Mouse (Mus musculus): ENCODE results near the gene Aldh8a1. TPM values are rescaled to one million over a fixed set of nuclear protein-coding genes. Genes with fewer than 3 reads are reported as not detected.

Aldh8a1 gene
- not detected for total RNA-seq (2021)

DNA sequence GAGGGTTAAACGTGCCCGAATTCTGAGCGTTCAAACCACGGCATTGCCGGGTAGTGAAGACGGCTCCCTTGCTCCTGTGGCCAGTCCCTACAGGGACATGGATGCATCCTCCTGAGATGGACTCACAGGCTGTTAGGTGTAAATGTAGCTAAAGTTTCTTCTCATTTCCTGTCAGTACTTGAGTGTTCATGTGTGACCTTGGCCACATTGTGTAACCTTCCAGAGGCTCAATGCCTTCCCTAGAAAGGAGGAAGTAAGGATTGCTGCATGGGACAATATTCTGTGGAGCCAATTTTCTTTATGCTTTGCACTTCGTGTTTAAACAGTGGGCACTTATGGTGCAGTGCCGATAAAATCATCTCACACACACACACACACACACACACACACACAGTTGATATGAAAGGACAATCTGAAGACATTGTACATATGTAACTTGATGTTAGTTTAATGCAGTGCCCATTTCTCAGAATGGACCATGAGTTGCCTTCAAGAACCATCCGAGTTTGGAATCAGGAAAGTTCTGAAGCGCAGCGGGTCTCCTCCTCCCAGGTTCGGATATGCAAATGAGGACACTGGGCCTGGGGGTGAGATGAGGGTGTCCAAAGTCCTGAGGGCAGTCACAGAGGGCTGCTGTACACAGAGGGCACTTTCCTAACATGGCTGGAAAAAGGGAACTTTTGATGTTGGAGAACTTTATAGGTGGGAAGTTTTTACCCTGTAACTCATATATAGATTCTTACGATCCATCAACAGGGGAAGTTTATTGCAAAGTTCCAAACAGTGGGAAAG lies at the start of gene Aldh8a1:
Aldh8a1 (plus strand) TSS at position 610 of the 792 bp plus-strand sequence.
- DNase-seq (ENCODE audit: extremely low spot score in 1 of 2, low spot score in 2 of 2): no peak
- intact Hi-C loops (cut with DNase I): no loop called here

DNA sequence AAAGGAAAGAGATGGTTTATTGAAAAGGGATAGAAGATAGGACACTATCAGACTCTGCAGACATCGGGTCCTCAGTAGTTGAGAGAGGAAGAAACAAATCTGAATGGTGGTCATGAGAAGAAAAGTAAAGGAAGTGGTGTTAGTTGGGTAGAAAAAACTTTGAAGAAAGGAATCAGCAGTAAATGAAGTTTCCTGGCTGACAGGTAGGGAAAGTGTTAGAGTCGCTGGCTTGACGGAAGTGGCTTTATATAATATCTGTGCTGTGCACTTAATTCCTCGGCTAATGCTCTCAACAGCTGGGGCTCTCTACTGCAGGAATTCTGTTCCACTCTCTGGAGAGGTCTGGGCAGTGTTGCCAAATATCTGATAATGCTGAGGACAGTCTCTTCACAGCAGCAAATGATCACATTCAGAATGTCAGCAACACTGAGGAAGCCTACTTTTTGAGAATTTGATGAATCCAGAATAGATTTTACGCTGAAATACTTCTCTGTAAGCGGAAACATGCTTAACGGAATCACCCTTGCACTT lies 49.4 kb upstream of the Aldh8a1 start:
- DNase-seq (ENCODE audit: extremely low spot score in 1 of 2, low spot score in 2 of 2): no peak
- intact Hi-C loops (cut with DNase I): no loop called here

DNA sequence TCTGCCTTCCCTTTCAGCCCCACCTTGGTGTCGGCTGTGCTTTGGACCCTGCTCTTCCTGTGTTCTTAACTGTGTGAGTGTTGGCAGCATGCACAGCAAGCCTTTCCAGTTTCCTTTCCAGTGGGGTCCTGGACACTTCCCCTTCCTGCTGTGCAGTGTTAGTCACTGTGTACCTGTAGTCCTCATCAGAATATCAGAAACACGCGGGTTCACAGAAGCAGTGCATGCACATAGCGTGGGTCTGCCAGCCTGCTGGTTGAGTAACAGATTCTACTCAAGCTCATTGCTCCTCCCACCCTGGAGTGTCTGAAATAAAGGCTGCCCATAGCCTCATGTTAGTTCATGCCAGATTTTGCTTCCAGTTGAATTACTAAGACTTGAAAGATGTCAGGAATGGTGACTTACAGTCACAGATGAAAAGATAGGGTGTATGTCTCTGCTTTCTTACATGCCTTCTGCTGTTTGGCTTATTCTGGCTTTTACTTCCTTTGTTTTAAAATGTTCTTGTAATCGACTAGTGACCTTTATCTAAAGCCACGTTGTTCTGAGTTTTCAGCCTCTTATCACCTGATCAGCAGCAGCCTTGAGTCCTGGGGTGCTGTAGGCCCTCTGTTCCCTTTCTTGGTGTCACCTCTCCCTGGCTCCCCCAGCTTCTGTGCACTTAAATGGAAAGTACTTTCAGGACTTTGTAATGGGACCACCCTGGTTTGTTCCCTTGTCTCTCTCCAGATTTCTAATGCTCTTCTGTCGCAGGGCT lies 42.6 kb upstream of the Aldh8a1 start:
- DNase-seq (ENCODE audit: extremely low spot score in 1 of 2, low spot score in 2 of 2): no peak
- intact Hi-C loops (cut with DNase I): no loop called here

DNA sequence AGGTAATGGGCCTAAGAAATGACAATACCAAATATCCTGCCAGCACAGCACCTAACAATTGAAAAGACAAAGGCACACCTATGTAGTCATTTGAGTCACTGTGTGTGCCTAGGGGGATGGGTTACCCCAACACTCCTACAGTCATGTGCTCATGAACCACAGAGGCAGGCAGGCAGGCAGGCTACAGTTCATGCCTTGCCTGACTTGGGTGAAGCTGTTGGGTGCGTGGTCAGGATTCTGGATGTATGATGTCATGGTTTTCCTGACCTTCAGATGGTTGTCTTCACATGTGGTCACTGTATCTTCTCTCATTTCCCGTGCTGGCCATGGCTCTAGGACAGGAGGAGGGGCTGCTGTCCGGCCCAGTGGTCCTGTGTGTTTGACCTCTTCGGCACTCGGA lies 41.6 kb upstream of the Aldh8a1 start:
- DNase-seq (ENCODE audit: extremely low spot score in 1 of 2, low spot score in 2 of 2): no peak
- intact Hi-C loops (cut with DNase I): no loop called here

DNA sequence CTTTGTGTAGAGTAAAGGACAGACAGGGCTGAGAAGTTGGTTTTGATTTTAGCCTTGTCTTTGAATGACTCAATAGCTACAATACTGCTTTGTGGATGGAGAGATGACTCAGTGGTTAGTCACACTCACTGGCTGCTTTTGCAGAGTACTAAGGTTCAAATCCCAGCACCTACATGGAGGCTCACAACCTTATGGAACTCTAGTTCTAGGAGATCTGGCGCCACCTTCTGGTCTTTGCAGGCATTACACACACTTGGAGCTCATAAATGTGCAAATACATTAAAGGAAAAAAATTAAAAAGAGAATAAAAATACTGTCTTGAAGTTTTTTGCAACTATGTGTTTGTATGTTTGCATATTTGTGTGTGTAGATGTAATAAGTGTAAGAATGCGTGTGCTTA lies 39.9 kb upstream of the Aldh8a1 start:
- DNase-seq (ENCODE audit: extremely low spot score in 1 of 2, low spot score in 2 of 2): no peak
- intact Hi-C loops (cut with DNase I): no loop called here

DNA sequence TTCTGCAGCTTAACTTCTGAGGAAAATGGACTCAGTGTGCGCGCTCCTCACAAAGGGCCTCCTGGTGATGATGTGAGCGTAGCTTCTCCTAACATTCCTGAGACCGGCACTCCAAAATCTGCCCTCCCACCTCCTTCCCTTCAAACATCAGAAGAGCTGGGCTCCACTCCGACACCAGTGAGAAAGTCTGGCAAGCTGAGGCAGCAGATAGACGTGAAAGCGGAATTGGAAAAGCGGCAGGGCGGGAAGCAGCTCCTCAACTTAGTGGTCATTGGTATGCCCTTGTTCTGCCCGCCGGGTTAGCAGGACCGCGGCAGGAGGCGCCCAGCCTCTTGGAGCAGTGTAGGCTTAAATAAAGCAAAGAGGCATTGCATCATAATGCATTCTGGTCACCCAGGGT lies 35.4 kb upstream of the Aldh8a1 start:
- no peak for DNase-seq (ENCODE audit: extremely low spot score in 1 of 2, low spot score in 2 of 2)
- intact Hi-C loops (cut with DNase I): no loop called here

DNA sequence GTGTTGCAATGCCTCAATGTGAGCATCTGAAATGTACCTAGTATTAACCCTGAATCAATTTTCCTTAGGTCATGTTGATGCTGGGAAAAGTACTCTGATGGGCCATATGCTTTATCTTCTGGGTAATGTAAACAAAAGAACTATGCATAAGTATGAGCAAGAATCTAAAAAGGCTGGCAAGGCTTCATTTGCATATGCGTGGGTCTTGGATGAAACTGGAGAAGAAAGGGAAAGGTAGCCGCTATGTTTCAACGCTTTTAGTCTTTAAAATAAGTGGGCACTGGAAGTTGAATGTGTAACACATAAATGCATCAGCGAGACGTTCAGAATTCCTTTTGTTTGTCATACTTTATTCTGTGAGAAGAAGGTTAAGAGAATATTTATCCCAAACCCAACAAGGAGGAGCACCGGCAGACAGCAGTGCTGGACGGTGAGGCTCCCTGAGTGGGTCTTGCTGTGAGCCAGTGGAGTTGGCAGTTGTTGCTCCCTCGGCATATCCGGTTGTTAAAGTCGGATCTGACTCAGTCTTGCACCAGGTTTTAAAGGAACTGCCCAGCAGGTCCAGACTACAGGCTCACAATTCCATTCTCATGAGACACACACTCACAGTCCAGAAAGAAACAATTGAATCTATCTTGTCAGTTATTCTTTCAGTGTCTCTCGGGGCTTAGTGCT lies 34.6 kb upstream of the Aldh8a1 start:
- no peak for DNase-seq (ENCODE audit: extremely low spot score in 1 of 2, low spot score in 2 of 2)
- intact Hi-C loops (cut with DNase I): no loop called here

DNA sequence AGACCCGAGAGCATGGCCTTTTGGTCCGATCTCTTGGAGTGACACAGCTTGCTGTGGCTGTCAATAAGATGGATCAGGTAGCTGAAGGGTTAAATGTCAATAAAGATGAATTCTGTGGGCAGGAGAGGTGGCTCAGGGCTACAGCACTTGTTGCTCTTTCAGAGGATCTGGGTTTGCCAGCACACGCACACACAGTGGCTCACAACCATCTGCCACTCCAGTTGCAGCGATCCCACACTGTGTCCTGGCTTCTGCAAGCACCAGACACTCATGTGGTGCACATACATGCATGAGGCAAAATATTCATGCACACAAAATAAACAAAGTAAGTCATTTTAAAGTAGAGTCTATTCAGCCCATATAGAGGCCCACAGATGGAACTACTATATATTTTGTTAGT lies 29.8 kb upstream of the Aldh8a1 start:
- no peak for DNase-seq (ENCODE audit: extremely low spot score in 1 of 2, low spot score in 2 of 2)
- intact Hi-C loops (cut with DNase I): no loop called here

DNA sequence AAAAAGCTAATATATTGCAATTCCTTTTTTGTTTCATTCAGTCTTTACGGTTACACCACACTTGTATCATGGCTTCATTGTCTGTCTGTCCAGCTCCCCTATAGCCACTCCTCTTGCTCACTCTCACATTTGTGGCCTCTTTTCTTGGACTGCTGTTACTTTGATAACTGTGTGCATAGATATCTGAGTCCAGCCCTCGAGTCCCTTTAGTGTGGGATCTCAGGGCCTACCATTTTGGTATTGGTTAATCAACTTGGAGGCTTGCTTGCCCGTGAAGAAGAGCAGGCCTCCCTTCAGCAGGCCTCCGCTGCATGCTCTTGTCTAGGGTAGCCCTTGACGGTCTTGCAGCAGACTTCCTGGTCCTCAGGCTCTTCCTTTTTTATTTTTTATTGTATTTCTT lies 27.6 kb upstream of the Aldh8a1 start:
- DNase-seq (ENCODE audit: extremely low spot score in 1 of 2, low spot score in 2 of 2): no peak
- intact Hi-C loops (cut with DNase I): no loop called here

DNA sequence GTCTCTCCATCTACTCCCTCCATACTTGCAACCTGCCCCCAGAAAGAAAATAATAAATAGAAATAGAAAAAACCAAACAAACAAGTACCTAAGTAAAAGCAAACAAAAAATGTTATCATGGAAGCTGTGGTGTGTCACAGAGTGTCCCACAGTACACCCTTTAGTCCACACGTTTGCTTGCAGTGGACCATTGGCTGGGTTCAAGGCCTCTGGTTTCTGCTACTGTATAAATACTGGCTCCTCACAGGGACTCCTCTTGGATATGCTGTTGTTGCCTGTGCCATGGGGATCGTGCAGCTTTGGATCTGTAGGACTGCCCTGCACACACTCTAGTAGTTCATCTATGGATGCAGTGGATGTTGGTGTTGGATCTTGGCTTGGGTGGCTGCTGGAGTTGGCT lies 27.1 kb upstream of the Aldh8a1 start:
- no peak for DNase-seq (ENCODE audit: extremely low spot score in 1 of 2, low spot score in 2 of 2)
- intact Hi-C loops (cut with DNase I): no loop called here

DNA sequence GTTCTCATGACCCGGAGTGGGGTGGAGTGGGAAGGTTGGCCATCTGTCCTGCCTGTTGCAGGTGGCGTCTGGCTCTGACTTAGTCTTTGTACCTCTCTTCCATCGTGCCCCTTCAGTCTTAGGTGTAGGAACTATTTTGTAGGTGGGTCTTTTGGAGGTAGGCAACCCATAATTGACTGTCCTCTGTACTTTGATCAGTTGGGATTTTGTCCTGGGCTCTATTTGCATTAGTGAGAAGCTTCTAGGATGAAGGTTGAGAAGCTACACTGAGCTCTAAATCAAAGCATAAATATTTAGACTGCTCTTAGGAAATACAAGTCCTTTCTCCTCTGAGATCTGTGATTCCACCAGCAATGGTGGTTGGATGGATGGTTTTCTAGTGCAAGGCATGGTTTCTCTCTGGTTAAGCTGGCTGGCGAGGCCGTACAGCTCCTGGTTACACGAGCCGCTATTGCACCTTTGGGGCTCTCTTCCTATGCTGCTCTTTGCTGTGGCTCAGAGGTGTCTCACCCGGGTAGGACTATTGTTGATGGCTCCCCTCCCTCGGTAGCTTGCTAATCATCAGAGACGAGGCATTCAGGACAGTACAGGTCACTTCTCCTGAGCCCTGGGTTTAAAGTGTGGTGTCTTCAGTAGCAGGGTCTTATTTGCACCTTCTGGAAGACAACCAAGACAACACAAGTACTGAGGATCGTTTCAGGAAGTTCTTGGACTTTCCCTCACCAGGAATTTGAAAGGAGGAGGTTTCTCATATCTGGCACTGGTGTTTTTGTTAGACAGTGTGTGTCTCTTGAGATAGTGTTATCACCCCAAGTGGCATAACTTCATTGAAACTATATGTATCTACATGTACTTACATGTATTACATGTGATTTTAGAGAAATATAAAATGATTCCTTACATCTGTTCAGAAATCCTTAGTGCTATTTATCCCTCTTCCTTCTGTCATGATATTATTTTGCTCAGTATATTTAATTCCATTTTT lies 26.3 kb upstream of the Aldh8a1 start:
- no peak for DNase-seq (ENCODE audit: extremely low spot score in 1 of 2, low spot score in 2 of 2)
- intact Hi-C loops (cut with DNase I): no loop called here

DNA sequence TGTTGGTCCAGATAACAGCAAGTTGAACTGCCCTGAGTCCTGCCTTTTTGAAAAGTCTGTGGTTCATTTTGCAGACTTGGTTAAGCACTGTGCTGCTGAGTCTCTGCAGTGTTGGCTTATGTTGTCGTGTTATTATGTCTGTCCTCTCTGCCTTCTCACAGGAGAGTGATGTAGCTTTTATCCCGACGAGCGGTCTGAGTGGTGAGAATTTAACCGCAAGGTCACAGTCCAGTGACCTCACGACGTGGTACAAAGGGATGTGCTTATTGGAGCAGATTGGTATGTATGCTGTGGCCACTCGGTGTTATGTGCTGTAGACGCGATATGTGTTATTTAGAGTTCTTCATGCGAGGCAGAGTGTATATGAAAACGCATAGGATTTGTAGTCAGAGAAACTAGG lies 25.3 kb upstream of the Aldh8a1 start:
- no peak for DNase-seq (ENCODE audit: extremely low spot score in 1 of 2, low spot score in 2 of 2)
- intact Hi-C loops (cut with DNase I): no loop called here

DNA sequence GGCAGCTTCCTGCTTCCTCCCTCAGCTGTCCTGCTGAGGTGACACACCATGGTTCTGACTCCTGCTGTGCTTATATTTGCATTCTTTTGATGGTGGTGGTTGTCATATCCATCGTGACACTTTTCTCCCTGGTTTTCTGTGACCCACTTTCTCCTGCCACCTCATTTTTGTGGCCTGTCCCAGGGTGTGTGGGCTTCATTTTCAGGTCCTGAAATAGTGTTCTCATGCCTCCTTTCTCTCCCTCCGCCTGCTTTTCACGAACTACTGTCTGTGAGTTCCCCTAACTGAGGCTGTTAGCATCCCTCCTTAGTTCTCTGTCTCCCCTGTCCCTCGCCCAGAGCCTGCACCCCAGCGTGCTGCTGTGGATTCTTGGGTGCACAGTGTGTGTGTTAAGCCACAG lies 23.2 kb upstream of the Aldh8a1 start:
- DNase-seq (ENCODE audit: extremely low spot score in 1 of 2, low spot score in 2 of 2): no peak
- intact Hi-C loops (cut with DNase I): no loop called here

DNA sequence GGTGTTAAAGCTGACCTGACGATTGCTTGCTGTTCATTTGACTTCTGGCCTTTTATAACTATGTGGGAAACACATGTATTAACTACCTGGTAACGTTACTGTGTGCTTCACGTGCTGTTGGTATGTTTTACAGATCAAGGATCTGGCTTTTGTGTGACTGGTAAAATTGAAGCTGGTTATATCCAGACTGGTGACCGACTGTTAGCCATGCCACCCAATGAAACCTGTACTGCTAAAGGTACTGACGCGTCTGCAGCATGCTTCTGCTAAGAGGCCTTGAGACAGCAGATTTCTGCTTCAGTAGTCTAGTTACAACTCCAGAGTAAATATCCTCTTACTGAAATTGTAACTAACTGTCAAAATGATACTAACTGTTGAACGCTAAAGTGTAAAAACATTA lies 22.6 kb upstream of the Aldh8a1 start:
- intact Hi-C loops (cut with DNase I): no loop called here
- no peak for DNase-seq (ENCODE audit: extremely low spot score in 1 of 2, low spot score in 2 of 2)

DNA sequence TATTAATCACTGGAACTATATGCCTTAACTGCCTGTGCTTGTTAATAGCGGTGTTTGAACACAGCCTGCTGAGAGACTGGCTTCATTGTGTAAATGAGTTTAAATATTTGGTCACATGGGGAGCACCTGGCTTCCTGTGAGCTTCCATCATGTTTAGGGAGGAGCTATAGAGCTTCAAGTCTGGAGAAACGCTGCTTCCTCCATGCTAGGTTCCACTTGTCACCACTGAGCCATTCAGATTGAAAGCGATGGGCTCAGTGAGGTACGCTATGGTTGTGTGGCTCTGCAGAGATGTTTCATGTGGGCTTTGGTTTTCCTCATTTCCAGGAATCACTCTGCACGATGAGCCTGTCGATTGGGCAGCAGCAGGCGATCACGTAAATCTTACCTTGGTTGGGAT lies 19.1 kb upstream of the Aldh8a1 start:
- DNase-seq (ENCODE audit: extremely low spot score in 1 of 2, low spot score in 2 of 2): no peak
- intact Hi-C loops (cut with DNase I): no loop called here

DNA sequence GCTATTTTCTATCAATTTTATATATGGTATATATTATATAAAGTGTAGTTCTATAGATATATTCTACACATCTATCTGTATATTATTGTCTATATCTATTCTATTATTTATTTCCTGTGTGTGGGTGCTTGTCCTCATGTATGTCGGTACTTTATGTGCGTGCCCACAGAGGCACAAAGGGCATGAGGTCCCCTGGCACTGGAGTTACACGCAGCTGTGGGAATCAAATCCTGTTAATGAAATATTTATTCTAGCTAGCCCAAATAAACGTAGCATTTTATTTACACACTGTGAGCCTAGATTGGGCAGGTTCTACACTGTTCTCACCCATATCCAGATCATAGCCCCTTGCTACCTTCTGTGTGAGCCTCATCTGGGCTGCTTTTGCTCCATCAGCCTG lies 18.0 kb upstream of the Aldh8a1 start:
- no peak for DNase-seq (ENCODE audit: extremely low spot score in 1 of 2, low spot score in 2 of 2)
- intact Hi-C loops (cut with DNase I): no loop called here

DNA sequence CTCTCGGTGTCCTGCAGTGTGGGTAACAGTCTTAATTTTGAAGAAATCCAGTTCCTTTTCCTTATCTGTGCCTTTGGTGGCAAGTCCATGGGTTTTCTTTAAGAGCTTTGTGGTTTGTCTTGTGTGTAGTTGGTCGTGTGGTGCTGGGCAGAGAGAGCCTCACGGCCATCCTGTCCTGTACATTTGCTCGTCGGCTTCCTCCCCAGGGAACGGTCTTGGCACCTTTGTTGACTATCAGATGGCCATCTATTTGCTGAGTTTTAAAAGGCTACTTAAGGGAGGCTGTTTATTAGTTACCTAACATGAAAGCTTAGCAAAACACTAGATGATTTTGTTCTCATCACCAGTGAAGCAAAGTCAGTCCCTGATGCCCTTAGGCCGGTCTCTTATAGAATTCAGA lies 15.2 kb upstream of the Aldh8a1 start:
- DNase-seq (ENCODE audit: extremely low spot score in 1 of 2, low spot score in 2 of 2): no peak
- intact Hi-C loops (cut with DNase I): no loop called here

DNA sequence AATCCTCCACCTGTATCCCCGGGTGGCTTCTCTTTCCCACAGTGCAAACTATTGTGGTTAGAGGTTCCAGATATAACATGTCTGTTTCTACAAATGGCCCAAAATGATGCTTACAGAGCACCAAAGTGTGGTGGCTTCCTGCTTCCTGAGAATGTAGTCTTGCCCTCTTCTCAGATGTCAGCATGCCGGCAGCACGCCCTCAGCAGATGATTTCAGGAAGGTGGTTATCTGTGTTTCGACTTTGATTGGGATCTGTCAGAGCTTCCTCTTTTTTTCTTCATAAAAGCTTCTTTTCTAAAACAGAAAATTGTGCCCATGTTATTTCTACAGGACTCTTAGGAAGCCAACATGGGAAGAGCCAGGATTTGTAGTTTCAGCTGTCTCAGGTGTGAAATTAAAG lies 13.8 kb upstream of the Aldh8a1 start:
- no peak for DNase-seq (ENCODE audit: extremely low spot score in 1 of 2, low spot score in 2 of 2)
- intact Hi-C loops (cut with DNase I): no loop called here

DNA sequence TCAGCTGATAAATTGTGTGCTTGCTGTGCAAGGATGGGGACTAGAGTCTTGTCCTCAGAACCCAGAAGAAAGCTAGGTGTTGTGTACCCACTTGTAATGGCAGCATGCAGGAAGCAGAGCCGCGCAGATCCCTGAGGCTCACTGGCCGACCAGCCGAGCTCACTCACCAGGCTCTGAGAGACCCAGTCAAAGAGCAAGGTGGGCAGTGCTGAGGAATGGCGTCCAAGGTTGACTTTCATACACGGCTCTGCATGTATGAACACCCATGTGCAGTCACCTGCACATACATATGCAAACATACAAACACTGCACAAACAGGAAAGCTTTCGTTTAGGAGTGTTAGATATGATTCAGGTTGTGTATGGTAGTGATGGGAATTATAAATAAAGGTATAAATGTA lies 12.1 kb upstream of the Aldh8a1 start:
- intact Hi-C loops (cut with DNase I): no loop called here
- DNase-seq (ENCODE audit: extremely low spot score in 1 of 2, low spot score in 2 of 2): no peak
